Mouse (Mus musculus) ES-E14 (cell line): ENCODE results near the gene Sigmar1. TPM values are rescaled to one million over a fixed set of nuclear protein-coding genes. Genes with fewer than 3 reads are reported as not detected.

Source experiments
- DNase-seq: peaks from one replicate; pipeline ENCODE4 v3.0.0-alpha.2; 2013; ENCODE audit warnings: low read depth, low spot score
- H3K27ac ChIP-seq: 2 replicates; pipeline ENCODE4 v1.5.1; 2012; ENCODE audit warnings: low read depth, mild to moderate bottlenecking, low read length, moderate library complexity, mixed read lengths; ENCODE audit not compliant: poor library complexity, insufficient read depth, severe bottlenecking
- H3K36me3 ChIP-seq: 2 replicates; pipeline ENCODE4 v1.6.1; 2012; ENCODE audit warnings: mild to moderate bottlenecking, low read length, moderate library complexity, mixed read lengths; ENCODE audit not compliant: control insufficient read depth, poor library complexity, insufficient read depth, severe bottlenecking
- H3K4me1 ChIP-seq, 2 experiments: fragments of 150-350 bp in 1 of 2; sonication (generic) in 1 of 2; 2 replicates each; pipeline ENCODE4 v1.6.1; 2012; ENCODE audit warnings: low read length in 2 of 2, mild to moderate bottlenecking in 1 of 2, mixed read lengths in 1 of 2; ENCODE audit not compliant: control insufficient read depth in 2 of 2, insufficient read depth in 2 of 2, poor library complexity in 1 of 2
- H3K4me3 ChIP-seq, 2 experiments: fragments of 150-350 bp in 1 of 2; sonication (generic) in 1 of 2; 2 replicates each; pipeline ENCODE4 v1.5.1; 2012; ENCODE audit warnings: low read length in 2 of 2, low read depth in 1 of 2, mild to moderate bottlenecking in 1 of 2, mixed read lengths in 1 of 2; ENCODE audit not compliant: insufficient read depth in 1 of 2, poor library complexity in 1 of 2, severe bottlenecking in 1 of 2
- H3K9ac ChIP-seq: 2 replicates; pipeline ENCODE4 v1.6.1; 2012; ENCODE audit warnings: low read depth, mild to moderate bottlenecking, low read length, mixed read lengths; ENCODE audit not compliant: poor library complexity, insufficient read depth, severe bottlenecking
- H3K9me3 ChIP-seq: fragments of 150-350 bp; sonication (generic); 2 replicates; pipeline ENCODE4 v1.6.1; 2012; ENCODE audit warnings: low read depth, mild to moderate bottlenecking, low read length; ENCODE audit not compliant: control insufficient read depth, insufficient read depth
- CHD2 ChIP-seq: IDR thresholded peaks from 2 replicates; pipeline ENCODE4 v1.6.1; 2014; ENCODE audit warnings: mild to moderate bottlenecking, low read depth, low read length, inconsistent platforms
- HCFC1 ChIP-seq: IDR thresholded peaks from 2 replicates; pipeline ENCODE4 v1.6.1; 2012; ENCODE audit warnings: low read length, inconsistent platforms, borderline replicate concordance; ENCODE audit not compliant: insufficient read depth
- MAFK ChIP-seq: IDR thresholded peaks from 2 replicates; pipeline ENCODE4 v1.6.1; 2014; ENCODE audit warnings: mild to moderate bottlenecking, low read depth, low read length, inconsistent platforms; ENCODE audit not compliant: insufficient read depth
- ZC3H11A ChIP-seq: IDR thresholded peaks from 2 replicates; pipeline ENCODE4 v1.6.1; 2012; ENCODE audit warnings: low read depth, mild to moderate bottlenecking, inconsistent platforms, low read length, borderline replicate concordance
- ZNF384 ChIP-seq: IDR thresholded peaks from 2 replicates; pipeline ENCODE4 v1.6.1; 2012; ENCODE audit warnings: low read depth, low read length, inconsistent platforms
- in situ Hi-C, 2 experiments: fragments of 600-800 bp; cut with MboI; formaldehyde crosslinking; loops; one replicate each; pipeline ENCODE4 v1.15.1; 2025; ENCODE audit warnings: low sequenced_read_pairs in 2 of 2, inconsistent platforms in 1 of 2; ENCODE audit not compliant: unreplicated experiment in 2 of 2
- total RNA-seq: library from RNA; depleted of rRNA; stranded (reverse); fragments of 300-350 nt; gene quantifications from 2 replicates; pipeline ENCODE4 v1.2.3, GENCODE M21; 2012

The Sigmar1 gene
- total RNA-seq, 1 experiment: 198 TPM

DNA sequence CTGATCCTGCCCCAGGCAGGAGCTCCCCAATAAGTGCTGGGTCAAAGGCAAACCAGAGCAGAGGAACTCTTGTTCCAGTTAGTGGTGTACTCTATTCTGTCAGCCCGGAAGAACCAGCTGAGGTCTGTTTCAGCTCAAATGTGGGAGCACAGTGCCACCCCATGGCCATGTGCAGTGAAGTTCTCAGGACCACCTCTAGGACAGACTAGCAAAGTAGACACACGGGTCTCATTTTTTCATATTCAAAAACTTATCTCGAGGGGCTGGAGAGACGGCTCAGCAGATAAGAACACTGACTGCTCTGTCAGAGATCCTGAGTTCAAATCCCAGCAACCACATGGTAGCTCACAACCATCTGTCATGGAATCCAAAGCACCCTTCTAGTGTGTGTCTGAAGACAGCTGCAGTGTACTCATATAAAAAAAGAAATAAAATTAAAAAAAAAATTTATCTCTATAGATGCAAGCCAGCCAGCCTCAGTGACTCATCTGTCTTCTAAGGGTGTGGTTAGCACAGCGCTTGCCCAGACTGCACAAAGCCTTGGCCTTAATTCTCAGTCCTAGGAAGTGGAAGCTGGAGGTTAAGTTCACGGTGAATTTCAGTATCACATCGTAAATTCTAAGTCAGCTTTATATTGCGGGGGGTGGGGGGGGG, 18.2 kb downstream of the Sigmar1 start:
- Histone ChIP-seq H3K9ac (no peak overlapping the region), H3K36me3 (peaks cover 10% of the 10 kb centered on the region), H3K4me1 (peaks cover 0 to 10% of the 10 kb centered on the region in 2 experiments; a peak in 2 of 4 replicates), H3K27ac (no peak overlapping the region), H3K4me3 (no peak overlapping the region), H3K9me3 (no peaks in the 10 kb centered on the region)
- TF ChIP-seq MAFK: no peak
- TF ChIP-seq ZNF384: no peak
- TF ChIP-seq ZC3H11A: peak; percentile 48; the same call in 1 of the 2 replicates
- TF ChIP-seq HCFC1: no peak
- TF ChIP-seq CHD2: no peak
- in situ Hi-C loops: no loop called here
- DNase-seq: no peak

DNA sequence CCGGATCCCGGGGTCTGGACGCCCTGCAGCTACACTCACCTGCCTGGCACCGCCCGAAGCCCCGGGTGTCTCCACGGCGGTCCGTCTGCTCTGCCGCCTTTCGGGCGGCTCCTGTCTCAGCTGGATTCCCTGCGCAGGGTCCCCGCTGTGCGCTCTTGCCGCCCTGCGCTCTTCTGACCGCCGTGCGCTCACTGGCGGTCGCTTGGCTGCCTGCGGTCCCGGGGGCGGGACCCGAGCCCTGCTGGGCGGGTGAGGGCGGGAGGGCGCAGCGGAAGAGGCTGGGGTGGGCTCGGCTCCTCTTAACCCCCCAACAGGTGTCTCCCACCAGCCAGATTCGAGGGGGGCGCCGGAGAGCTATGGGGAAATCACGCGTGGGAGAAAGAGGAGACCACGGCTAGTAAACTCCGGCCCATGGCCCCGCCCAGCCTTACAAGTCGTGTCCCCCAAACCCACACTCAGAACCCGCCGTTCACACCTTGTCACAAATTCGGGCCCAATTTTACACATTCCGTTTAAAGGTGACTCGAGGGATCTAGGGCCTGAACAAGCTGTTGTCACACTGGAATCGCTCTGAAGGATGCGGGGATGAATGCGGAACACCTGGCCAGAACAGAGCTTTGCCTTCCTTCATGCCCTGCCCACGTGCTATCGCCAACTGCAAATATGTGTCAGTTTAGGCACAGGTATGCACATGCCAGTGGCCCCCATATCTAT, 24.7 kb downstream of the Sigmar1 start, which contains the start of gene Arid3c:
Gene Arid3c, minus strand, starts transcription at position 91 of the 714 bp plus-strand sequence.
- no peaks in the 10 kb centered on the region for H3K9me3 ChIP-seq
- H3K36me3 ChIP-seq: no peaks in the 10 kb centered on the region
- H3K9ac ChIP-seq: peak within 1 kb of the TSS; percentile 39
- peak within 1 kb of the TSS; percentile 50 to 66 for H3K4me3 ChIP-seq
- no peak within 1 kb of the TSS for H3K27ac ChIP-seq
- peaks cover 2 to 5% of the 10 kb centered on the region in 2 experiments; a peak in 2 of 4 replicates for H3K4me1 ChIP-seq
- no peak for DNase-seq
- TF ChIP-seq HCFC1 (no peak), ZC3H11A (no peak), MAFK (no peak), ZNF384 (no peak), CHD2 (no peak)
- in situ Hi-C loops: no loop called here

DNA sequence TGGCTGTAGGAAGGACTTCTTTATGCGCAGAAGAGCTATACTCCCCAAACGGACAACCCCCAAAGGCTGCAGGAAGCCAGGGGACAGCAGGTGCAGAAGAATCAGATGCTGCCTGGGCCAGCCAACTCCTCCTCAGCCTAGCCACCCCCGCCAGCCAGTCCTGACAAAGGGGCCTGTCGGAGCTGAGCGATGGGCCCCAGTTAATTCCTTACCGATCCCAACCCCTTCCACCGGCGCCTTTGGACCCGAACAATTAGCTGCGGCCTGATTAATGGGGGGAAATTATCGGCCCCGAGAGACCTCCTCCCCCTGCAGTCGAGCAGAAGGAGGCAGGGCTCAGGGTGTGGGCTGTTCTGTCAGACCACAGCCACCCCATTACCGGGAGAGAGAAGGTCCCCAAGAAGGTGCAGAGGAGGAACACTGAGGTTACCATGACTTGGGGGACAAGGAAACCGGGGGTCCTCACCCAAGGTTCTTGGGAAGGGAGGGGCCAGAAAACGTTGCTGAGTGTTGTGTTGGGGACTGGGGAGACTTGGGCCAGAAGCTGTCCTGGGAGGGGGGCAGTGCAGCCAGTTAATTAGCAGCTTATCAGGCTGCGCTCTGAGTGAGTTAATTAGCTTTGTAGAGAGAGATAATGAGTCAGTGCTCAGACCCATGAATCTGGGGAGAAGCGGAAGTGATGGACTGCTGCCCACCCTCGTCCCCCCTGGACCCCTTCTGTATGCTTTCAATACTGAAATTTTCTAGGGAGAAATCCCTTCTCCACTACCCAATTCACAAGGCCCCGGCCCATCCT, 28.9 kb downstream of the Sigmar1 start:
- Histone ChIP-seq H3K27ac (no peak overlapping the region), H3K4me3 (no peak overlapping the region), H3K9me3 (no peaks in the 10 kb centered on the region), H3K36me3 (no peaks in the 10 kb centered on the region), H3K4me1 (peaks cover 6 to 7% of the 10 kb centered on the region in 2 experiments; a peak in 2 of 4 replicates), H3K9ac (no peak overlapping the region)
- DNase-seq: no peak
- TF ChIP-seq ZNF384 (no peak), CHD2 (no peak), HCFC1 (no peak), MAFK (no peak), ZC3H11A (no peak)
- in situ Hi-C loops: no loop called here

DNA sequence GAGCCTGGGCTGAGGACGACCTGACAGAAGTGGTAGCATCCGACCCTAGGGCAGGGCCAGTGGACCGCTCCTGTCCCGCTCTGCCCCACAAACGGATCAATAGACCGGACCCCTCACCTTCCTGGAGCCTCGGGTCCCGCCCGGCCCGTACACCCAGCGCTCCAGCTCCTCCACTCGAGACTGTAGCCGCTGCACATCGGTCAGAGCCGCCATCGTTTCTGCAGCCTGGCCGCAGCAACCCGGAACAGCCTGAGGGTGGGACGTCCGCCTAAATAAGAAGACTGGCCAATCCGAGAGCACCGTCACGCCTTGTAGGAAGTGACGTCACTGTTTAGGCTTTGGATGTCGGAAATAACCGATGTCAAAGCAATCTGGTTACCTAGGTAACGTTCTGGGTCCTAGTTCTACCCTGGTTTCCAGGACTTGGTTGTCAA, 33.0 kb downstream of the Sigmar1 start, which contains the start of gene Dctn3:
Gene Dctn3, minus strand, starts transcription at position 253 of the 434 bp plus-strand sequence.
- Histone ChIP-seq H3K9me3 (no peaks in the 10 kb centered on the region), H3K9ac (peak within 1 kb of the TSS; percentile 85), H3K4me1 (peaks cover 4 to 6% of the 10 kb centered on the region in 2 experiments; a peak in 1 of 4 replicates), H3K4me3 (peak within 1 kb of the TSS; percentile 84 to 85), H3K36me3 (0 out of 2 replicates have a peak, but pooled peaks cover 4% of the 10 kb centered on the region), H3K27ac (no peak within 1 kb of the TSS)
- in situ Hi-C loops: loop anchor here in 1 of 2 experiments (25.0 kb wide), 1 partner anchor 161 kb away; the partner anchor contains the start of genes Dnaic1 and Fam219a
- TF ChIP-seq ZNF384 (no peak), HCFC1 (no peak), MAFK (no peak), ZC3H11A (no peak), CHD2 (peak; percentile 49; the same call in 1 of the 2 replicates)
- peak; percentile 95 for DNase-seq
